Mouse (Mus musculus) ZHBTc4 (cell line): Measurements from ENCODE around the gene Ptprn2.

Experiments
- DNase-seq: peaks from one replicate; pipeline ENCODE4 v3.0.0-alpha.2; 2011; ENCODE audit warnings: low read depth, low spot score

The Ptprn2 gene

DNA sequence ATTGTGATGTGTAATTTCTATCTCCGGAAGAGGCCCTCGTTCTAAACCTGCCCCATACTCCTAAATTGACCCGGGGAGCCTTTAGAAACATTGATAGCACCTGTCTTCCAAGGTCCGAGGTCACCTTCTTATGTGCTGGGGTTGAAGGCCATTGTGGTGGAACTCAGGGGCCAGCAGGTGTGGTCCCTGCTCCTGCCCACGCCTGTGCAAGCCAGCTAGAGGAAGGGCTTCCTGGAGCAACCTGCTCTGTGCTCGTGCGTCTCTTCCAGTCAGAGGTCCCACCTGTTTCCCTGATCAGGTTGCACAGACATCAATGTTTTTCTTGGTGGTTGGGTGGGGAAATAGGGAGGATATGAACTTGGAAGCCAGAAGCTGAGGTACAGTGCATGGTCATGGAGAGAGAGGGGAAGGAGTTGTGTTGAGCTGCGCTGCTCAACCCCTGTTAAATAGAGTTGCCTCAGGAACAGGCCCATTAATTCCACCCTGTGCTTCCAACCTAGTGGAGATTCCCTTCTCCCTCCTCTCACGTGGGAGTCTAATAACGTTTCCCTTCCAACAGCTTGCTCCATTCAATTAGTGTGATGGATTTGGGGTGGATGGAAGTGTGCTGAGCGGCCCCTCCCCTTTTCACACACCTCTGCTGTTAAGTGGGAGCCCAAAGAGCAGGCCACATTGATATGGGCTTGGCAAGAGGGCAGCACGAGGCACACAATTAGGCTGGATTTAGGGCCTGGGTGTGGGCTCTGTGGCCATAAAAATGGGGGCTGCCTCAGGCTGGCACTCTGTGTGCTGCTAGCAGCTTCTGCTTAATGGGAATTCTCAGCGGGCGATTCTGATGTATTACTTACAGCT, 156.0 kb downstream of the Ptprn2 start:
- DNase-seq = peak; percentile 14

DNA sequence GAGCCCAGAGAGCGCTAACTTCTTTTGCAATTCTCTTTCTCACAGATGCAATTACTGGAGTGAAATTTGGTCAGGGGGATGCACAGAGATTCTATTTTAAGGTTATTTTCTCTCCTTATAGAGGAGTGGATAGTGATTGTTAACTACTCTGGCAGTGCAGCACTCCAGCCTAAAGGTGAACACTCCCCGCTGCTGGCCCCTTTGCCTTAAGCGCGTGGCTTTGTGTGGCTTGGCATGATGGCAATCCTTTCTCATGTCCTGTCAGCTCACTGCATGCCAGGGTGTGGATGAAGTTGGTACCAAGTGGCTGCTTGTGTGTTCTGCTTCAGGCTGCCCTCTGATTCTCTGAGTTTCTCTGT, 156.7 kb downstream of the Ptprn2 start:
- no peak for DNase-seq

GRCm38 (mm10) chr12:116646771-116647170, 161.3 kb downstream of the Ptprn2 start:
- no peak for DNase-seq

DNA sequence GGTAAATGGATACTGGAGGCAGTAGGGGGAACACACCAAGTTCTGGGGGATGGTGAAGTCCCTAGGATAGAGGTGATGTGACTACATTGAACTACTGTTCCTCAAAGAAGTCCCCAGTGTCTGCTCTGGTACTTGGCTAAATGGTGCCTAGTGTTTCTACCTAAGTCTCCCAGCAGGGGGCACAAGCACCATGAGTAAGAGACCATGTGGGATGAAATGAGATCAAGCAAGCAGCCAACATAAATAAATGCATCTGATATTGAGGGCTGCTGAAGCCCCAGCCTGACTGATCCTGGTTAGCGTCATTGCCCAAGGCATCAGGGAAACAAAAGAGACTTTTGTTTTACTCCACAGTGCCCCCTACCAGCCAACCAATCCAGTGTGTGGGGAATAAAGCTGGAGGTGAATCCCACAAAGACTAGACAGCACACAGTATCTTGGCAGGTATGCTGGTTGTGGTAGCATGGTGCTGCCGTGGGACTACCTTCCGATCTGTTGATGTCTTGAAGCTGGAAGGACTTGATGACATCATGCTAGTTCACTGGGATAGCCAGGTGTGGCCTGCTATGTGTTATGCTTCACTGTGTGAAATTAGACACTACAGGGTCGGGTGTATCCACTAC, 163.2 kb downstream of the Ptprn2 start:
- DNase-seq = peak; percentile 74

DNA sequence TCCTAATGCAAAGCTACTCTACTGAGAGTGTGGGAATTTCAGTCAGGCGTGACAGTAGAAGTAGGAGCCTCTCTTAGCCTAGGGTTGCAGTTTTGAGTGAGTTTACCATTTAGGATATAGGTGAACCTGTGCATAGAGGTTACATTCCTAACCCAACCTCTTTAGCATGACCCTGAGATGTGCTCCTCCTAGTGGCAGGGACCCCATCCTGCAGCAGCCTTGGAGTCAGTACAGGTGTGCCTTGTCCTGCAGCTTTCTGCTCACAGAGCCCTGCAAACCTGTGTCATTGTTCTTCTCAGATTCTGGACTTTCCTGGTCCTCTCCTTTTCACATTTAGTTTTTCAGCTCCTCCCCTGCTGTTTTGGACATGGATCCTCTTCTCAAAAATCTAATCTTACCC, 168.2 kb downstream of the Ptprn2 start:
- DNase-seq = peak; percentile 72

DNA sequence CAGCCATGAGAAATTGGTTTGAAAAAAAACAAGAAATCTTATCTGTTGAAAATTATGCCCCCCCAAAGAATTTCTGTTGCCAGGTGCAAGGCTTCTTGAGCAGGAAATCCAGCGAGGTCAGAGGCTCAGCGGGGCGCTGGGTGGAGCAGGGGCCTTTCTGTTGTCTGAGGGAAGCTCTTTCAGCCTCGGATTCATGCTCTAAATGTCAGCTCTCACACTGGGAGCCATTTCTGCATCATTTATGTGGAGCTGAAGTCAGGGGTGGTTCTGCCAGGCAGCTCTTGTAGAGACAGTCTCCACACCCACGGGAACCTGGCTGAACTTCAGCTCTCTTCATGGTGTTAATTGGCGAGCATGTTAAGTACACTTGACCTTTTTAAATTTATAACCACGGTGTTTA, 174.6 kb downstream of the Ptprn2 start:
- DNase-seq = peak; percentile 86

- no peak for DNase-seq
Observed at GRCm38 (mm10) chr12:116661018-116661417, 175.5 kb downstream of the Ptprn2 start.

GRCm38 (mm10) chr12:116677701-116678100, 192.2 kb downstream of the Ptprn2 start:
- peak; percentile 4 for DNase-seq

GRCm38 (mm10) chr12:116689832-116690231, 204.3 kb downstream of the Ptprn2 start:
- DNase-seq = no peak

DNA sequence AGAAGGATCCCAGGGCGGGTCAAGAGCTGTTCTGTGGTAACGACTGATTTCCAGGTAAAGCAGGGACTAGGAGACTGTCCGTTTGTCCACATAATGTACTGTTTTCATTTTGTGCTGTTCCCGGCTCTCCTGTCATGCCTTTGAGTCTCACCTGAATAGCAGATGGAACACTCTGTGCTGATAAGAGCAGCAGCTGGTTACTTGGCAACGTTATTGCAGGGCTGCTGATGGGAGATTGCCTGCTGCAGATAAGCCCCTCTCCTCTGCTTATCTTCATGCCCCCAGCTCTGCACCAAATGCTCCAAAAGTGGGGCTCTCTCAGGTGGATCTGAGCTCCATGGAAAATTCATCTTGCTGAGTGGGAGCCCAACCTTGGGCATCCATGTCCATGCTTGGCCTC, 224.0 kb downstream of the Ptprn2 start:
- DNase-seq = no peak

GRCm38 (mm10) chr12:116710716-116711115, 225.2 kb downstream of the Ptprn2 start:
- DNase-seq = no peak

DNA sequence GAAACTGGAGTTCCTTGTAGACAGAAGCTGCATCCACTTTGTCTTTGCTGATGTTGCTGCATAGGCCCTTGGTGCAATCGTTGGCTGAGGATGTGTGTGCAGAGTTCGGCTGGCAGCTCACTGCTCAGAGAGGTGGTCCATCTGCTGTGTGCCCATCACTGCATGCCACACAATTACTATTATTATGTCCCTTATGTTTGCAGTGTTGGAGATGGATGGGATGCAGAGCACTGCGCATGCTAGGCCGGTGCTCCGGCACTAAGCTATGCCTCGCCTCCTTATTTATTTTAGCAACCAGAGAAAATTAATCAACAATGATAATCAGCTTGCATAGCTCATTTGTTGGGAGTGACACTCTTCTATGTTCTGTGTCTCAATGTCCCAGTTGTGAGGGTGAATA, 225.6 kb downstream of the Ptprn2 start:
- DNase-seq = no peak

DNA sequence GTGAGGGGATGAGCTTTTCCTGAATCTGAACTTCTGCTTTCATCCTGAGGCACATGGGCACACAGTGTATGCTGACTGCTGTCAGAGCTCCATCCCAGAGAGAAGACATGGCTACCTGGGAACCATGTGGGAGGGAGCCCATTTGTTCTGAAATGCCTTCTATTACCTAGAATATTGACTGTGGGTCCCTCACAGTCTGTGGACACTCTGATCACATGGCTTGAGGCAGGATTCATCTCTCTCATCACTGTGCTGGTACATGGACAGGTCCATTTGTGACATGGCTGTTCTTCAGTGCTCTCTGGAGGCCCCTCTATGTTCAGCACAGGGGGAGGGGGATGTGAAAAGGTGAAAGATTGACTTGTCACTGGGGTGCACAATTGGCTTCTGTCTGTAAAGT, 227.6 kb downstream of the Ptprn2 start:
- DNase-seq = no peak

GRCm38 (mm10) chr12:116721062-116721461, 235.5 kb downstream of the Ptprn2 start:
- DNase-seq = no peak

GRCm38 (mm10) chr12:116740141-116740540, 254.6 kb downstream of the Ptprn2 start:
- no peak for DNase-seq

DNA sequence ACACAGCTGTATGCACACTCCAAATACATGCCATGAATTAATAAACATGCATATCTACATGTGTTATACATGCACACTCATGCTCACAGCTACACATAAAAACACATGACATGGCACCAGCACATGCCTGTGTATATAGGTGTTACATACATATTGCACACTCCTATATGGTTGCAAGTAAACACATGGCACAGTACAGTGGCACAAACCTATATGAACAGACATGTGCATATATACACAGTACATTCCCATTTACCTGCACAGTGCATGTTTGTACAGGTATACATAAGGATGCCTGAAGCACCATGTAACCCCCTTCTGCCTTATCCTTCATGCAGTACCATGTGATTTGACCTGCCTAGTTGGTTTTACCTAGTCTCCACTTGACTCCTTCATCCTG, 255.8 kb downstream of the Ptprn2 start:
- DNase-seq = no peak

- no peak for DNase-seq
Observed at GRCm38 (mm10) chr12:116746401-116746800, 260.9 kb downstream of the Ptprn2 start.

DNA sequence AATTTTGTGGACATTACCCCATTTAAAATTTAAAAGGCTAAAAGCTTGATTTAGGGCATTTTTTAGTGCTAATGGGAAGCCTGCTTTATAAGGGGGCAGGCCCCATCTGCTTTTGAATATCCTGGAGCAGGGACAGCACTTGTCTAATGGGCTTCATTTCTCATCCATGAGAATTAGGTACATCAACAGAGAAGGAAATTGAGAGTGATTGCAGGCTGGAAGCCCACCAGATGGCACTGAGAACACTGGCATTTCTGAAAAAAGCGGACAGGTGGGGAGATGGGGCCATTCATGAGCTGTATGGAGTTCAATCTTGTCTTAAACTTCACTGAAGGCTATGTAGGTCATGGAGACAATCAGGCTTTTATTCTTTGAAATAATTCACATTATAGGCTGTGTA, 267.3 kb downstream of the Ptprn2 start:
- DNase-seq = no peak

GRCm38 (mm10) chr12:116763961-116764360, 278.4 kb downstream of the Ptprn2 start:
- no peak for DNase-seq

DNA sequence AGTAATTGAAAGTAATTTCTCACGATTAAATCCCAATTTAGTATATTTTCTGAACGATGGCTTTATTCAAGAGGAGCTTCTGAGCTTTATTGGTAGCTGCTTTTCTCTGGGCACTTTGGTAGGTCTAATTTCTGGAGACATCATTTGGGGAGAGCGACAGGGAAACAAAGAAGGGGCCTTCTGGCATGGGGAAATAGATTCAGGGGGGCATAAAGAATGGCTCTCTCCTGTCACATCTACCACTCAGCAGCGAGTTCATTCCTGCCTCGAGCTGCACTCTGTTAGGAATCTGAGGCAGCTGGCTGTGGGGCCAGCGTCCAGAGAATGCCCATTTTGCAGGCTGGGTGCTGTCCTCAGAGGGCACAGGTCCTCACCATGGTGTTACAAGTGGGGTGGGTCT, 285.4 kb downstream of the Ptprn2 start:
- no peak for DNase-seq

- no peak for DNase-seq
Observed at GRCm38 (mm10) chr12:116771493-116771892, 286.0 kb downstream of the Ptprn2 start.

- peak; percentile 4 for DNase-seq
Observed at GRCm38 (mm10) chr12:116772081-116772566, 286.6 kb downstream of the Ptprn2 start.

DNA sequence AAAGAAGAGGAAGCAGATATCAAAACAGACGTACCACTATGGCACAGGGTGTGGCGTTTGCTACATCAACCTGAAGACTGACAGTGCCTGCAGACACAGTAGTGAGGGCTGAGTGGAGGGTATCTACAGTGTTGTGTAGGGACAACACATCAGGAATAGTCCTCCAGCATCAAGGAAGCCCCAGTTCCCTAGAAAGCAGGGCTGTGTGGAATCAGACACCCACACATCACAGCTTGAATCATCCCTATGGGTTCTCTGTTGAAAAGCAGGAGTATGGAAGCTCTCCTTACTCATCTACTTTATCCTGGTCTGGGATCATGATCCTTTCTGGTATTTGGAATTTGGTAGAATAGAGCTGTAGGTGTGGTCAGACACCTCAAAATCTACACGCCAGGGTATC, 287.8 kb downstream of the Ptprn2 start:
- no peak for DNase-seq
